Mouse (Mus musculus): Measurements from ENCODE around the gene Gm49383. TPM values are rescaled to one million over a fixed set of nuclear protein-coding genes. Genes with fewer than 3 reads are reported as not detected.
A peak's percentile ranks its signal among the peaks of the same experiment; 100 is the strongest.

Gene Gm49383
- polyA plus RNA-seq, 1 experiment from 2014 or later, result 62.2 TPM

GRCm38 (mm10) chr12:69214393-69214792 lies 17.5 kb upstream of the Gm49383 start:
- Histone ChIP-seq H3K9me3 (no peaks in the 10 kb centered on the region), H3K36me3 (replicated peaks) (peaks cover 99% of the 10 kb centered on the region), H3K4me1 (no peaks in the 10 kb centered on the region), H3K4me3 (no peak overlapping the region), H3K27me3 (ENCODE audit: poor library complexity, severe bottlenecking) (no peaks in the 10 kb centered on the region), H3K27ac (no peak overlapping the region)
- 95% methylated on average over 7 of the region's 7 CpGs for WGBS
- DNase-seq (ENCODE audit: extremely low spot score, low spot score), result no peak

DNA sequence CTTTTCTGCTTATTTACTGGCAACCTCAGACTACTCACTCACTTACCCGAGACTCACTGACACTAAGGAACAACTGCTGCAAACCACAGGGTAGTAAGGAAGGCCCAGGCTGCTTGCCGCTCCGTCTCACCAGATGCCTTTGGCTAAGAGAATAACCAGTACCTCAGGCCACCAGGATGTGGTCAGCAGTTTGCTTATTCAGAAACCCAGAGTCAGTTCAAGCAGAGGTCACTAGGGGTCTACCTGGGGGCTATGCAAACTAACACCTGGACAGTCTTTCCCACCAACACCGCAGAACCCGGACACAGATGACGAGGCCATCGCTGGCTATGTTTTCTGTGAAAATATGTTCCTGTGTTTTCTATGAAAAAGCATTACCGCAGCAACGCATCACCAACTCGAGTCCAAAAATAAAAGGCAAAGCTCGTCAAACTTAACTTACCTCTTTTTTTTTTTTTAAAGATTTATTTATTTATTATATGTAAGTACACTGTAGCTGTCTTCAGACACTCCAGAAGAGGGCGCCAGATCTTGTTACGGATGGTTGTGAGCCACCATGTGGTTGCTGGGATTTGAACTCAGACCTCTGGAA lies 16.4 kb upstream of the Gm49383 start:
- no peak for DNase-seq (ENCODE audit: extremely low spot score, low spot score)
- 95% methylated on average over 13 of the region's 13 CpGs for WGBS
- peaks cover 99% of the 10 kb centered on the region for H3K36me3 ChIP-seq (replicated peaks)
- H3K9me3 ChIP-seq, result no peaks in the 10 kb centered on the region
- no peak overlapping the region for H3K27ac ChIP-seq
- H3K4me3 ChIP-seq, result no peak overlapping the region
- no peaks in the 10 kb centered on the region for H3K27me3 ChIP-seq (ENCODE audit: poor library complexity, severe bottlenecking)
- H3K4me1 ChIP-seq, result no peaks in the 10 kb centered on the region

- Histone ChIP-seq H3K4me1 (no peaks in the 10 kb centered on the region), H3K9me3 (no peaks in the 10 kb centered on the region), H3K36me3 (replicated peaks) (peaks cover 99% of the 10 kb centered on the region), H3K27me3 (ENCODE audit: poor library complexity, severe bottlenecking) (no peaks in the 10 kb centered on the region), H3K27ac (no peak overlapping the region), H3K4me3 (no peak overlapping the region)
- DNase-seq (ENCODE audit: extremely low spot score, low spot score), result no peak
- 89% methylated on average over 5 of the region's 5 CpGs for WGBS
Observed at GRCm38 (mm10) chr12:69211057-69211456, 14.2 kb upstream of the Gm49383 start.

GRCm38 (mm10) chr12:69210056-69210979 lies 13.4 kb upstream of the Gm49383 start:
- Histone ChIP-seq H3K27me3 (ENCODE audit: poor library complexity, severe bottlenecking) (no peaks in the 10 kb centered on the region), H3K4me1 (no peaks in the 10 kb centered on the region), H3K4me3 (no peak overlapping the region), H3K9me3 (no peaks in the 10 kb centered on the region), H3K36me3 (replicated peaks) (peaks cover 99% of the 10 kb centered on the region), H3K27ac (no peak overlapping the region)
- 93% methylated on average over 18 of the region's 18 CpGs for WGBS
- no peak for DNase-seq (ENCODE audit: extremely low spot score, low spot score)

DNA sequence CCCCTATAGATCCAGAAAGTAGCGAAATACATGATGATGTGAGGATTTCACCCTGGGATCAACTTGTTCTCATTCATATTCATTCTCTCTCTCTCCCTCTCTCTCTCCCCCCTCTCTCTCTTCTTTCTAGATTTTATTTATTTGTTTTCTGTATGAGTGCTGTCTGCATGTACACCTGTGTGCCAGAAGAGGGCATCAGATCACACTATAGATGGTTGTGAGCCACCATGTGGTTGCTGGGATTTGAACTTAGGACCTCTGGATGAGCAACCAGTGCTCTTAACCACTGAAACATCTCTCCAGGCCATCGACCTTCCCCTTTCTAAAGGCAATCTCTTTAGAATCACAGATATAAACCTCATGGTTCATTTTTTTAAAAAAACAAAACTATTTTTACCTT lies 11.6 kb upstream of the Gm49383 start:
- Histone ChIP-seq H3K27ac (no peak overlapping the region), H3K4me1 (no peaks in the 10 kb centered on the region), H3K9me3 (no peaks in the 10 kb centered on the region), H3K36me3 (replicated peaks) (peaks cover 93% of the 10 kb centered on the region), H3K27me3 (ENCODE audit: poor library complexity, severe bottlenecking) (no peaks in the 10 kb centered on the region), H3K4me3 (no peak overlapping the region)
- no peak for DNase-seq (ENCODE audit: extremely low spot score, low spot score)
- WGBS, result 91% methylated on average over 2 of the region's 2 CpGs

GRCm38 (mm10) chr12:69207926-69208325 lies 11.0 kb upstream of the Gm49383 start:
- H3K27ac ChIP-seq, result no peak overlapping the region
- H3K4me1 ChIP-seq, result no peaks in the 10 kb centered on the region
- 94% methylated on average over 7 of the region's 7 CpGs for WGBS
- H3K4me3 ChIP-seq, result no peak overlapping the region
- no peaks in the 10 kb centered on the region for H3K9me3 ChIP-seq
- peaks cover 94% of the 10 kb centered on the region for H3K36me3 ChIP-seq (replicated peaks)
- H3K27me3 ChIP-seq (ENCODE audit: poor library complexity, severe bottlenecking), result no peaks in the 10 kb centered on the region
- DNase-seq (ENCODE audit: extremely low spot score, low spot score), result no peak

DNA sequence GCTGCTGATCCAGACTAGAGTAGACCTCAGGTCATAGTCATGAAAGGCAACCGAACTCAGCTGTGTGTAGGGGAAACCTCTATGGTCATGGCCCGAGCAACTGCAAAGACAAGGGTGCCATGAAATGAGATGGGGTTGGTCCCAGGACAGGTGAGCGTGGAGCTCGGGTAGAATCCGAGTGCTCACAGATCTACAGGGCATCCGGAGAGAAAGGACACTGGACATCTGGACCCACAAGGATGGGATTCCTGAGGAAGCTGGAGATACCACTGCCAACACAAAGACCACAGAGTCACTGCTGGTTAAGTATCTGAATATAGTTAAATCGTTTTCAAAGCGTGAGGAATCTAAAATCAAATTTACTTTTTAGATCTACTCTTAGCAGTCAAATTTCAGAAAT lies 10.5 kb upstream of the Gm49383 start:
- 94% methylated on average over 8 of the region's 8 CpGs for WGBS
- H3K9me3 ChIP-seq, result no peaks in the 10 kb centered on the region
- H3K27ac ChIP-seq, result no peak overlapping the region
- no peak overlapping the region for H3K4me3 ChIP-seq
- DNase-seq (ENCODE audit: extremely low spot score, low spot score), result no peak
- H3K27me3 ChIP-seq (ENCODE audit: poor library complexity, severe bottlenecking), result no peaks in the 10 kb centered on the region
- H3K36me3 ChIP-seq (replicated peaks), result peaks cover 94% of the 10 kb centered on the region
- no peaks in the 10 kb centered on the region for H3K4me1 ChIP-seq

DNA sequence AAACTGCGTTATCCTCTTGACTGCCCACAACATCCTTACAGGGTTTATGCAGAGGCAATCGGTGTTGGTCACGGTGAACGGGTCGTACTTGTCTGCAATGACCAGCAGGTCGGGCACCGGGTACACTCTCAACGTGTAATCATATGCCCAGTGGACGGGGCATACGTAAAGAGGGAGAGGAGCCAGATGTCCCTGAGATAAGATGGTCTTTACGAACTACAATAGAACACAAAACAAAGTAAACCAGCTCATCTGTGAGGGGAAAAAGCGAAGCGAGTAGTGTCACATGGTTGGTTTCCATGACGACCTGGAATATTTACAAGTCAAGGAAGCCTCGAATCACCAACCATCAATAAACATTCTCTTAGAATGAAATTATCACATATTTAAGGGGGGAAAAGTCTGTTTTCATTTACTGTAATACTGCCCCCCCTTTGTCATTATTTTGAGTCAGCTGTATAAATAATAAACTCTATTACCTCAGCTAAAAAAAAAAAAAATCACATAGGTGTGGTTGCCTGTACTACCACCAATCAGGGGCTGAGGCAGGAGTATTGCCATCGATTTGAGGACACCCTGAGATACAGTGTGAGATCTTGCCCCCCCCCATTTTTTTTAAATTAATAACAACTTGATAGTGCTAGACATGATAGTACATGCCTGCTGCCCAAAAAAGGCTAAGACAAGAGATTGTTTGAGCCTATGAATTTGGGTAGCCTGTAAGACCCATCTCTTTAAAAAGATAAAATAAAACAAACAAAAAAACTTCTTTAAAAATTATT lies 7.3 kb upstream of the Gm49383 start, which contains the start of gene Gm49384:
Gm49384 (minus strand) TSS at position 216 of the 782 bp plus-strand sequence.
- H3K4me1 ChIP-seq, result peaks cover under 1% of the 10 kb centered on the region
- no peak for DNase-seq (ENCODE audit: extremely low spot score, low spot score)
- WGBS, result 93% methylated on average over 16 of the region's 16 CpGs
- H3K9me3 ChIP-seq, result no peaks in the 10 kb centered on the region
- H3K27ac ChIP-seq, result no peak within 1 kb of the TSS
- H3K4me3 ChIP-seq, result no peak within 1 kb of the TSS
- H3K36me3 ChIP-seq (replicated peaks), result peaks cover 93% of the 10 kb centered on the region
- H3K27me3 ChIP-seq (ENCODE audit: poor library complexity, severe bottlenecking), result no peaks in the 10 kb centered on the region

DNA sequence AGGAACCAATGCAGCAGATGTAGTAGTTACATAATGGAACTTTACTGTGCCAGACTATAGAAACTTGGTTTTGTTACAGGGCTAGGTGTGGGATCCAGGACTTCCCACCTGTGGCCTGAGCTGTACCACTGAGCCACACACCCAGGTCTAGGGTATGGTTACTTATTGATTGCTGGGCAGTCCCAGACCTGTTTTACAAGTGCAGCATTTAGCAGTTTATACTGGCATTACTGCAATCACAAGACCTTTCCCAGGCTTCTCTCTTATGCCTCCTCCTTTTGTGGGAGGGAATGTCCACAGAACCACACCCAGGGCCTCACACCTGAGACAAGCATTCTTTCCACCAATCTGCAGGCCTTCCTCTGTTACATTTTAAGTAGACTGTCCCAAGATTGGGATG lies 2.1 kb upstream of the Gm49383 start:
- peak overlapping the region; percentile 83; the same call in 1 of the 2 replicates for H3K4me3 ChIP-seq
- H3K27me3 ChIP-seq (ENCODE audit: poor library complexity, severe bottlenecking), result no peaks in the 10 kb centered on the region
- H3K27ac ChIP-seq, result no peak overlapping the region
- DNase-seq (ENCODE audit: extremely low spot score, low spot score), result no peak
- peaks cover 37% of the 10 kb centered on the region for H3K4me1 ChIP-seq
- peaks cover 53% of the 10 kb centered on the region for H3K36me3 ChIP-seq (replicated peaks)
- no peaks in the 10 kb centered on the region for H3K9me3 ChIP-seq

DNA sequence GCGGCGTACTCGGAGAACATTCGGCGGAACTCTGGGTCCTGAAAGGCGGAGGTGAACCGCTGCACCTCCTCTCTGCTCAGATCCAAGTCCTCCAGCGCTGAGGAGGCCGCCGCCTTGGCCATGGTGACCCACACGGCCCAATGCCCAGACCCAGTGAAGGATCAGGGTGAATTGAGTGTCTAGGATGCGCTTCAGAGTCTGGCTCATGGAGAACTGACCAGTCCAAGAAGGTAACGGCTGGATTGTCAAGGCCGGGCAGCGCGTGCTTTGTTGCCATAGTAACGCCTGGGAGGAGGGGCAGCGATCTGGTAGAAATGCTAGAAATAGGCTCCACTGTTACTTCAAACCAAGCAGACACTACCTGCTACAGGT lies 1.2 kb upstream of the Gm49383 start, which contains the start of gene Dnaaf2:
Dnaaf2 (minus strand) TSS at position 266 of the 372 bp plus-strand sequence.
- WGBS, result 1% methylated on average over 18 of the region's 18 CpGs
- Histone ChIP-seq H3K4me3 (peak within 1 kb of the TSS; percentile 83), H3K27ac (peak within 1 kb of the TSS; percentile 94), H3K36me3 (replicated peaks) (peaks cover 50% of the 10 kb centered on the region), H3K27me3 (ENCODE audit: poor library complexity, severe bottlenecking) (no peaks in the 10 kb centered on the region), H3K4me1 (peaks cover 37% of the 10 kb centered on the region), H3K9me3 (no peaks in the 10 kb centered on the region)
- DNase-seq (ENCODE audit: extremely low spot score, low spot score), result peak; percentile 78

GRCm38 (mm10) chr12:69197378-69198163 lies 667 bp upstream of the Gm49383 start:
- Histone ChIP-seq H3K27ac (peak overlapping the region; percentile 94), H3K36me3 (replicated peaks) (peaks cover 50% of the 10 kb centered on the region), H3K4me3 (peak overlapping the region; percentile 83), H3K9me3 (no peaks in the 10 kb centered on the region), H3K27me3 (ENCODE audit: poor library complexity, severe bottlenecking) (no peaks in the 10 kb centered on the region), H3K4me1 (peaks cover 37% of the 10 kb centered on the region)
- WGBS, result under 1% methylated on average over 93 of the region's 94 CpGs
- peak; percentile 57 for DNase-seq (ENCODE audit: extremely low spot score, low spot score)

DNA sequence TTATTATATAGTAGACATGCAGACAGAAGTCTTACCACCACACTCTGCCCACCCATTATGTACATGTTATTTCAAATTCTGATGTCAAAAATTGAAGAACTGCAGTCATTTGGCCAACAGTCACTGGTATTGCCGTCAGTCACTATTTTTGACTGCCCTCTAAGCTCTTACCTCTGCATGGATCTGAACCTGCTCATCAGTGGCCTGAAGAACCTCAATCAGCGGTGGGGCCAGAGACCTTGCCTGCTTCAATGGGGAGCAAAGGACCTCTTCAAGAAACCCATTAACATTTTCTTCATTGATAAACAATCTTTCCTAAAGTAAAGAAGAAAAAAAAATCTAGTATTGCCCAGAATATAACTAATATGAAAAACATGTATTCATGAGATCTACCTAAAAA lies 4.3 kb downstream of the Gm49383 start:
- WGBS, result 97% methylated on average over 2 of the region's 2 CpGs
- Histone ChIP-seq H3K27ac (no peak overlapping the region), H3K4me1 (peaks cover 20% of the 10 kb centered on the region), H3K9me3 (no peaks in the 10 kb centered on the region), H3K36me3 (replicated peaks) (peaks cover 61% of the 10 kb centered on the region), H3K4me3 (no peak overlapping the region), H3K27me3 (ENCODE audit: poor library complexity, severe bottlenecking) (no peaks in the 10 kb centered on the region)
- DNase-seq (ENCODE audit: extremely low spot score, low spot score), result no peak
